Mouse (Mus musculus) cerebellum, adult 2 months (tissue): ENCODE results near the gene Apopt1.

Experiments used
- CTCF ChIP-seq: fragments of 200-500 bp; IDR thresholded peaks from 2 replicates; pipeline ENCODE4 v1.5.1; 2011; ENCODE audit warnings: low read depth, mild to moderate bottlenecking, control low read depth, low read length, moderate library complexity, borderline replicate concordance; ENCODE audit not compliant: insufficient read depth
- POLR2A ChIP-seq: fragments of 200-500 bp; IDR thresholded peaks from 2 replicates; pipeline ENCODE4 v1.6.1; 2011; ENCODE audit warnings: low read length, control low read depth, borderline replicate concordance; ENCODE audit not compliant: insufficient read depth

GRCm38 (mm10) chr12:111703301-111703700, 9.8 kb upstream of the Apopt1 start:
- no peak for TF ChIP-seq CTCF
- no peak for TF ChIP-seq POLR2A
